Mouse (Mus musculus): ENCODE data around the gene Kif21b. TPM values are rescaled to one million over a fixed set of nuclear protein-coding genes. Genes with fewer than 3 reads are reported as not detected.

Kif21b gene
- polyA plus RNA-seq, 1 experiment from 2014 or later: 2.4 TPM

DNA sequence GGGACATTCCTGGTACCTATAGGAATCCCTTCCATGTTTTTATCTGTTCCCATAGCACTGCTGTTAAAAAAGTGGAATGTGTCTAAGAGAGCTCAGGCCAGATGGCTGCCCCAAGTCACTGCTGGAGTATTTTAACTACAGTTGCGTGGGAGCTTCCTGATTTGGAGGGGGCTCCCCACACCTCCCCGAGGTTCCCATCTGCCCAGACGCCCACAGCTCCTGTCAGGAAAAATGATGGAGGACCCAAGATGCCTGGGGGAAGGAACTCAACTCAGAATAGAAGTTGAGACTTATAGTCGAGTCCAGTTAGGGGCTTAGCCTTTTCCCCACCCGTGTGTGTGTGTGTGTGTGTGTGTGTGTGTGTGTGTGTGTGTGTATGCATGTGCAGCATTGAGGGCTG, 2.8 kb upstream of the Kif21b start:
- TF ChIP-seq CTCF (IDR thresholded peaks at IDR 0.05): no peak

DNA sequence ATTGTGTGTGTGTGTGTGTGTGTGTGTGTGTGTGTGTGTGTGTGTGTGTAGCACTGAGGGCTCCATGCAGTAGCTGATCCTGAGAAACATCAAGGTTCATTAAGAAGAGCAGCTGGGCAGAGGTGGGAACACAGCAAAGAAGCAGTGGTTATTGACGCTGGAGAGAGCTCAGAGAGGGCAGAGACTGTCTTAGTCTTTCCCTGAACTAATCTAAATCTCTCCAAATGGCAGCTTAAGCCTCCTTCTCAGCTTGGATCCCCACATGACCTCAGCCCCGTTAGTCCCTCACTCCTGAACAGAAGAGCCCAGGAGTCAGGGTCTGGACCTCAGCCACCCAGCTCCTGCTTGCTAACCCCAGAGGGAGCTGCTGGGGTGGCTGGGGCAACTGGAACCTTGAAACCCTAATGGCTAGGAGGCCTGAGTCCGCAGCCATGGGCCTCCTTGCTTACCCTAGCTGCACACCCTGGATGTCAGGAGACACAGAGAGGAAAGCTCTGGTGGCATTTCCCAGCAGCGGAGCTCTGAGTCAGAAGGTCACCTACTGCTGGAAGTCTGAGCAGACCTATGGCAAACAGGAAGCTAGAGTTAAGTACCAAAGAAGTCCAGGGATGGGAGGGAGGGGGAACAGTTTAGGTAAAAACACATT, 2.1 kb upstream of the Kif21b start:
- ChIA-PET POLR2A (interaction anchor here (1.7 kb wide), 1 partner anchor 13 kb away, joined by 4 read pairs; no protein-coding TSS in a partner anchor), CTCF (interaction anchor here (0.7 to 2.2 kb wide), 4 partner anchors 12 to 78 kb away, joined by 3 to 9 read pairs (median 5); no protein-coding TSS in a partner anchor)
- no peaks in the 10 kb centered on the region for H3K27me3 ChIP-seq
- in situ Hi-C loops (cut with MboI; ENCODE audit: low pct_unique_long_range_greater_than_20kb): loop anchor here (25.0 kb wide), 1 partner anchor 558 kb away; no protein-coding TSS in a partner anchor
- ATAC-seq (no peak), DNase-seq (ENCODE audit: low read depth, low spot score) (no peak)
- TF ChIP-seq CTCF (IDR thresholded peaks at IDR 0.05): no peak

More for the DNA sequence above, 2.8 kb upstream of the Kif21b start:
- ATAC-seq: no peak
- POLR2A ChIA-PET: interaction anchor here (0.6 to 1.7 kb wide), 3 partner anchors 13 to 389 kb away, joined by 3 to 4 read pairs (median 3); no protein-coding TSS in a partner anchor
- H3K27me3 ChIP-seq: no peaks in the 10 kb centered on the region
- in situ Hi-C loops (cut with MboI; ENCODE audit: low pct_unique_long_range_greater_than_20kb): loop anchor here (25.0 kb wide), 1 partner anchor 559 kb away; no protein-coding TSS in a partner anchor
- CTCF ChIA-PET: interaction anchor here (1.0 to 2.2 kb wide), 4 partner anchors 11 to 47 kb away, joined by 3 to 9 read pairs (median 5); no protein-coding TSS in a partner anchor
- no peak for DNase-seq (ENCODE audit: low read depth, low spot score)

DNA sequence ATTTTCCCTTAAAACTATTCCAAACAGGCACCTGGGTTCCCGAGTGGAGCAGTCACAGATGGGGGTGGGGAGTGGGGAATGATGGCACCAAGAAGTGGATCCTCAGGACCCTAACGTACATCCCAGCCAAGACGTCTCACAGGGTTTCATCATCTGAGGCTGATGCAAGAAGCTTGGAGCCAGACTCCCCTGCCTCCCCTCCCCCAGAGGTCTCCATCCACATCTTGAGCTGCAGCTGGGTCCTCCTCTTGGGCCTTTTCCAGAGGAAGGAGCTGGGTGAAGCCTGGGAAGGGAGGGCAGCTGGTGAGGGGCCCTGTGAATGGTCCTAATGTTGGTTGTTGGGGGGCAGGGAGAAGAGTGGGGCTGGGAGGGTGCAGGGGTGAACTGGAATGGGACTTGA, 1.1 kb upstream of the Kif21b start:
- DNase-seq (ENCODE audit: low read depth, low spot score) (no peak), ATAC-seq (no peak)
- POLR2A ChIA-PET: interaction anchor here (0.6 kb wide), 1 partner anchor 21 kb away, joined by 3 read pairs; no protein-coding TSS in a partner anchor
- CTCF ChIA-PET: no interaction called here
- TF ChIP-seq CTCF (IDR thresholded peaks at IDR 0.05): no peak
- H3K27me3 ChIP-seq: no peaks in the 10 kb centered on the region
- in situ Hi-C loops (cut with MboI; ENCODE audit: low pct_unique_long_range_greater_than_20kb): loop anchor here (25.0 kb wide), 1 partner anchor 557 kb away; no protein-coding TSS in a partner anchor

DNA sequence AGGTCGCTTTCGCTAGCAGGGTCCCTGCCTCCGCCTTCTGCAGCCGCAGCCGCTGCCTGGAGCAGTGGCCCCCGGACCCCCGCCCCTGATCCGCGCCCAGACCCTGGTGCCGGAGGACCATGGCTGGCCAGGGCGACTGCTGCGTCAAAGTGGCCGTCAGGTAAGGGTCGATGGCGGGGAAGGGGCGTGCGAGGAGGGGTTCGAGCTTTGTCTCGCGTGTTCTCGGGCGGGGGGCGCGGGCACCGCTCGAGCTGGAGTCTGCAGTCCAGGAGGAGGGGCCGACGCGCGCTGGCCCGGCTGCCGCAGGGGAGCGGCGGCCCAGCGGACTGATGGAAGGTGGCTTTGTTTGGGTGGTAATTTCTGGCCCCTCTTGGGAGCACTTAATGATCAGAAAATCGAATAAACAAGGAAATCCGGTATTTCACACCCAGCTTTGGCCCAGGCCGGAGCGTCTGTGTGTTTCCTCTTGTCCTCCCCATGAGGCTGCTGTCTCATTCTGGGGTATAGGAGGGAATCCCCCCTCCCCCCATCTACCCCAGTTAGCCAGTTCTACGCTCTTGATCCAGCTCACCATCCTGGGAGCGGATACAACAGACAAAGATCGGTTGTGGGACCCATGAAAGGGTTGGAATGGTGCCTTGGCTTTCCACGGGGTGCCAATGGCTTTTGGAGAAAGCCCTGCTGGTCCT, 558 bp downstream of the Kif21b start:
- ATAC-seq (no peak), DNase-seq (ENCODE audit: low read depth, low spot score) (no peak)
- H3K27me3 ChIP-seq: no peaks in the 10 kb centered on the region
- no peak for TF ChIP-seq CTCF (IDR thresholded peaks at IDR 0.05)
- ChIA-PET POLR2A (no interaction called here), CTCF (no interaction called here)
- in situ Hi-C loops (cut with MboI; ENCODE audit: low pct_unique_long_range_greater_than_20kb): loop anchor here (25.0 kb wide), 1 partner anchor 556 kb away; no protein-coding TSS in a partner anchor

DNA sequence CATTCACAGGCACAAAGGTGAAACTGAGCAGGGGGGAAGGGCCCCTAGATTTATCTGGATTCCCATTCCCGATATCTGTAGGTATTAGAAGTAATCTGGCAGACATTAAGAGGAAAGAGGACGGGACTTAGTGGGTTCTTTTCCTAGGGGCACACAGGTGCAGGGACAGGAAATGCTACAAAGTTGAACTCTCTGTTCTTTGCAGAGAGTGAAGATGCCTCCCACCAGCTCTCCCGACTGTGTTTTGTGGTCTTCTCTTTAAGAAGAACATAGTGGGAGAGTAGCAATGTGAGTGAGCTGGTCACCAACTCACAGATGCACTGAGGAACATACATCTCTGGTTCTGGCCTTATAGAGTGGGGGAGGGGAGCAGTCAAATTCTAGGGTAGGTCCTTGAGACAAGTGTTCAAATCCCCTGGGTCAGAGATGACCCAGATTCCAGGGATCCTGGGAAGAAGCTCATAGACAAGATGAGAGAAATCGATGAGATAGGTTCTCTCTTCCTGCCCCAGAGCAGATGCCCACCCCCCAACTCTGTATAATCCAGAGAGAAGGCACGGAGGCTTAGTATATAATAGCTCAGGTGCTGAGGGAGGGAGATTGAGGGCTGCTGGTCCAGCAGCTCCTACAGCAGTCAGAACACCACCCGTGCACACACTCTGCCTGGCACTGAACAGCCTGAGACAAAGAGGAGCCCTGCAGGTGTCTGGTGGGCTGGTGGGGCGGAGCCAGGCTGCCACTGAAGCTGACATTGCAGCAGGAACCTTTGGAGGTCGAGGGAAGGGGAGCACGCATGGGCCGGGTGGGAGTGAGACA, 1.4 kb downstream of the Kif21b start:
- ATAC-seq: no peak
- CTCF ChIA-PET: no interaction called here
- no peaks in the 10 kb centered on the region for H3K27me3 ChIP-seq
- TF ChIP-seq CTCF (IDR thresholded peaks at IDR 0.05): no peak
- no peak for DNase-seq (ENCODE audit: low read depth, low spot score)
- POLR2A ChIA-PET: no interaction called here
- in situ Hi-C loops (cut with MboI; ENCODE audit: low pct_unique_long_range_greater_than_20kb): loop anchor here (25.0 kb wide), 1 partner anchor 555 kb away; no protein-coding TSS in a partner anchor

DNA sequence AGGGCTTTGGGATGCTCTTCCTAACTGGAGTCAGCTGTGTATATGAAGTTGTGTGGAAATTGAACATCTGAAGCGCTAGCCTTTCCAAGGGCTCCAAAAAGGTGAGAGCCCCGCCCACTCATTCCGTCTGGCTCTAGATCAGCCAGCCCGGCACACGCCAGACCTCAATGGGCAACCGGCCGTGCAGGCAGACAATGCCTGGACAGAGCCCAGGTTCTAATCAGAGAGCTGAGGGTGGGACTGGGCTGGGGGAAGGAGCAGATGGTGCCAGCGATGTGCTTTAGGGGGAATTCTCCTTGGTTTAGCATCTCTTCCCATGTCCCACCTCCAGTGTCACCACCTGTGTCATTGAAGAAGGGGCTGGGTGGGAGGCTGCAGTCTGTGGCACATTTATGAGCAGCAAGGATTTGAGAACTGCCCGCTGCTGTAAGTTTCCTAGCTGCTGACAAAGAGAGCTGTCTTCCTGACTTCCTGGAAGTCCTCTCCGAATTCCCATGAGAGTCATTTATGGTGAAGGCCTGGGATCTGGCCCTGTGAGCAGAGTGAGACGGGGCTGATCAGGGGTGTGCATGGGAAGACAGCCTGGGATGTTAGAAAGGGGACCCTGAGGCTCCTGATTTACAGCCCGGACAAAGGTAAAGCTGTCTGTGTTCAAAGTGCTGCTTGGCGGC, 2.5 kb downstream of the Kif21b start:
- no peaks in the 10 kb centered on the region for H3K27me3 ChIP-seq
- in situ Hi-C loops (cut with MboI; ENCODE audit: low pct_unique_long_range_greater_than_20kb): loop anchor here (25.0 kb wide), 1 partner anchor 554 kb away; no protein-coding TSS in a partner anchor
- DNase-seq (ENCODE audit: low read depth, low spot score) (no peak), ATAC-seq (no peak)
- ChIA-PET POLR2A (no interaction called here), CTCF (no interaction called here)
- no peak for TF ChIP-seq CTCF (IDR thresholded peaks at IDR 0.05)

DNA sequence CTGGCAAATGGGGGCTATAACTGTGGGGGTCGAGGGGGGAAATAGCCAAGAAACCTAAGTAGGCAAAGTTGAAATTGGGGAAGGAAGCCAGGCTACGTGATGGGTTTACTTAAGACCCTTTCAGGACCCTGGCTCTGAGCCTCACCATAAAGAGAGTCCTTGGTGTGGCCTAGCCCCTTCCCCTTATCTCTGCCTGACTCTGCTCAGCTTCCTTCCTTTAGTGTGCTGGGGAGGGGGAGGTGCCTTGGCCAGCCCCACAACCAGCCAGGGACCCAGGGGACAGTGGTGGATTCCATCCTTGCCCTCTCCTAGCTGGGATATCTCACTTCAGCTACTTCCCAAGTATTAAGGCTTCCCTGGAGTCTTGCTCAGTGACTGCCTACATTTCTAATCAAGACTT, 3.4 kb downstream of the Kif21b start:
- in situ Hi-C loops (cut with MboI; ENCODE audit: low pct_unique_long_range_greater_than_20kb): loop anchor here (25.0 kb wide), 1 partner anchor 553 kb away; no protein-coding TSS in a partner anchor
- DNase-seq (ENCODE audit: low read depth, low spot score) (no peak), ATAC-seq (no peak)
- CTCF ChIA-PET: no interaction called here
- H3K27me3 ChIP-seq: no peaks in the 10 kb centered on the region
- TF ChIP-seq CTCF (IDR thresholded peaks at IDR 0.05): no peak
- POLR2A ChIA-PET: no interaction called here

DNA sequence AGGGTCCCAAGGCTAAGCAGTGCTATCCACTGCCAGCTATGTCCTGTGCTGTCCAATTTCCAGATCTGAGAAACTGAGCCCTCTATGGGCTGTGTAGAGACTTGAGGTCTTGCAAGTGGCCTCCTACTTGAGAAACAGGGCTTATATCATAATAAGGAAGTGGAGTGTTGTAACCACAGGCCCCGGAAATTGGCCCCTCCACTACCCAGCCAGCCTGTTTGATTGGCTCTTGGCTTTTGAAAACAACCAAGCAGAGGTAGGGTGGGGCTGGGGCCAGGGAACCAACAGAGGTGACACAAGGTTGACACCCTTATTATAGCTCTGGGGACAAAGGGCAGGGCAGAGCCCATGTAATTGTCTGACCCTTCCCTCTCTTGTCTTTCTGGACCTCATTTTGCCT, 3.9 kb downstream of the Kif21b start:
- DNase-seq (ENCODE audit: low read depth, low spot score) (no peak), ATAC-seq (no peak)
- ChIA-PET CTCF (no interaction called here), POLR2A (no interaction called here)
- in situ Hi-C loops (cut with MboI; ENCODE audit: low pct_unique_long_range_greater_than_20kb): loop anchor here (25.0 kb wide), 1 partner anchor 552 kb away; no protein-coding TSS in a partner anchor
- no peaks in the 10 kb centered on the region for H3K27me3 ChIP-seq
- no peak for TF ChIP-seq CTCF (IDR thresholded peaks at IDR 0.05)

DNA sequence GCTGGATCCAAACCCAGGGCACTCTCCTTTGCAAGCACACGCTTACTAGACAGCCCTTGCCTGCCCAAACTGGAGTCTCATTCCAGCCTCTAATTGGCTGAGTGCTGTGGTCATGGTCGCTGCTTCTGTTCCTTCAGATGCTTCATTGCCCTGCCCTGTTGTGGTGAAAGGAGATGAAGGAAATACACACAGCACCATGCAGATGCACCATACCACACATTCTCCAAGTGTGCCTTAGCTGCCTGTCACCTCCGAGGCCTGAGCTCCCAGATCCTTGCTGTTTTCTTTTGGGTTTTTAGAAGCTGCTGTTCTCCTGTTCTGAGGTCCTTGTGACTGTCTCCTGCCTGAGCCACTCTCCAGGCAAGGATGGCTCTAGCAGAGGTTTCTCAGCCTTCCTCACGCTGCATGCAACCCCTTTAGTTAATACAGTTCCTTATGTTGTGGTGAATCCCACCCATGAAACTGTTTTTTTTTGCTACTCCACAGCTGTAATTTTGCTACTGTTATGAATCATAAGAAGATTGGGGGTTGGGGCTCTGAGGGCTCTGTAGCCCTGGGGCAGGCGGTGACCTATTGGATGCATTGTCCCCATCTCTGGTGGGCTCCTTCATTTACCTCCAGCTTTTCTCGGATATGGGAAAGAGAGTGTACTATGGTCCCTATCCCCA, 4.7 kb downstream of the Kif21b start:
- in situ Hi-C loops (cut with MboI; ENCODE audit: low pct_unique_long_range_greater_than_20kb): loop anchor here (25.0 kb wide), 1 partner anchor 551 kb away; no protein-coding TSS in a partner anchor
- TF ChIP-seq CTCF (IDR thresholded peaks at IDR 0.05): no peak
- CTCF ChIA-PET: interaction anchor here (1.0 to 1.2 kb wide), 3 partner anchors 9 to 20 kb away, joined by 3 to 4 read pairs (median 3); no protein-coding TSS in a partner anchor
- H3K27me3 ChIP-seq: no peaks in the 10 kb centered on the region
- DNase-seq (ENCODE audit: low read depth, low spot score) (no peak), ATAC-seq (peak; percentile 18)
- POLR2A ChIA-PET: no interaction called here
